Mouse (Mus musculus) thymus, adult 2 months (tissue): ENCODE results near the gene C1qtnf5. TPM values are rescaled to one million over a fixed set of nuclear protein-coding genes. Genes with fewer than 3 reads are reported as not detected.

Experiments used
- DNase-seq: peaks from one replicate; pipeline ENCODE4 v3.0.0; 2021
- H3K27ac ChIP-seq: fragments of 200-500 bp; 2 replicates; pipeline ENCODE4 v1.5.1; 2012; ENCODE audit warnings: low read length, control low read depth; ENCODE audit not compliant: control insufficient read depth, insufficient read depth
- H3K27me3 ChIP-seq: fragments of 200-500 bp; 2 replicates; pipeline ENCODE4 v1.6.1; 2012; ENCODE audit warnings: mild to moderate bottlenecking, low read length, moderate library complexity, mixed read lengths; ENCODE audit not compliant: control insufficient read depth, insufficient read depth
- H3K36me3 ChIP-seq: fragments of 200-500 bp; 2 replicates; pipeline ENCODE4 v1.6.1; 2012; ENCODE audit warnings: mild to moderate bottlenecking, low read length, moderate library complexity; ENCODE audit not compliant: control insufficient read depth, insufficient read depth
- H3K4me1 ChIP-seq: fragments of 200-500 bp; replicated peaks from 2 replicates; pipeline ENCODE4 v1.6.1; 2012; ENCODE audit warnings: low read length; ENCODE audit not compliant: control insufficient read depth, insufficient read depth
- H3K4me3 ChIP-seq: fragments of 200-500 bp; 2 replicates; pipeline ENCODE4 v1.5.1; 2012; ENCODE audit warnings: mild to moderate bottlenecking, low read length, control low read depth, moderate library complexity; ENCODE audit not compliant: control insufficient read depth, insufficient read depth
- CTCF ChIP-seq: fragments of 200-500 bp; IDR thresholded peaks from 2 replicates; pipeline ENCODE4 v1.5.1; 2012; ENCODE audit warnings: mild to moderate bottlenecking, control low read depth, low read length, moderate library complexity, borderline replicate concordance; ENCODE audit not compliant: control insufficient read depth, poor library complexity, insufficient read depth; ENCODE audit errors: extremely low read depth
- POLR2A ChIP-seq: fragments of 200-500 bp; IDR thresholded peaks from 2 replicates; pipeline ENCODE4 v1.6.1; 2012; ENCODE audit warnings: mild to moderate bottlenecking, low read length, control low read depth, moderate library complexity; ENCODE audit not compliant: control insufficient read depth, poor library complexity, insufficient read depth; ENCODE audit errors: extremely low read depth
- WGBS: fragments of 180-500 bp; shearing (Covaris S2); methylation state at CpG from one replicate; pipeline ENCODE4 v1.1.7; 2018; 5-methylcytosine and 5-hydroxymethylcytosine counted together
- polyA plus RNA-seq: library from polyadenylated mRNA; depleted of rRNA; stranded (reverse); fragments of >200 nt; gene quantifications from 2 replicates; pipeline ENCODE4 v1.2.3, GENCODE M21; 2012

Gene C1qtnf5
- polyA plus RNA-seq, 1 experiment, result 5.0 TPM

- TF ChIP-seq CTCF, result no peak
- no peak for TF ChIP-seq POLR2A
- no peak for DNase-seq
- peaks cover 36% of the 10 kb centered on the region for H3K4me1 ChIP-seq
- no peaks in the 10 kb centered on the region for H3K36me3 ChIP-seq
- H3K27ac ChIP-seq, result no peak overlapping the region
- H3K27me3 ChIP-seq, result peaks cover 13% of the 10 kb centered on the region; the same call in 1 of the 2 replicates
- WGBS, result 38% methylated on average over 18 of the region's 19 CpGs
- H3K4me3 ChIP-seq, result no peak overlapping the region; the same call in 1 of the 2 replicates
Measured at GRCm38 (mm10) chr9:44130581-44131275, 23.7 kb downstream of the C1qtnf5 start.

GRCm38 (mm10) chr9:44131276-44131590 lies 24.2 kb downstream of the C1qtnf5 start:
- Histone ChIP-seq H3K27me3 (peaks cover 13% of the 10 kb centered on the region; the same call in 1 of the 2 replicates), H3K4me3 (no peak overlapping the region), H3K27ac (no peak overlapping the region), H3K36me3 (no peaks in the 10 kb centered on the region), H3K4me1 (peaks cover 39% of the 10 kb centered on the region)
- 58% methylated on average over 7 of the region's 7 CpGs for WGBS
- TF ChIP-seq POLR2A (no peak), CTCF (no peak)
- no peak for DNase-seq

DNA sequence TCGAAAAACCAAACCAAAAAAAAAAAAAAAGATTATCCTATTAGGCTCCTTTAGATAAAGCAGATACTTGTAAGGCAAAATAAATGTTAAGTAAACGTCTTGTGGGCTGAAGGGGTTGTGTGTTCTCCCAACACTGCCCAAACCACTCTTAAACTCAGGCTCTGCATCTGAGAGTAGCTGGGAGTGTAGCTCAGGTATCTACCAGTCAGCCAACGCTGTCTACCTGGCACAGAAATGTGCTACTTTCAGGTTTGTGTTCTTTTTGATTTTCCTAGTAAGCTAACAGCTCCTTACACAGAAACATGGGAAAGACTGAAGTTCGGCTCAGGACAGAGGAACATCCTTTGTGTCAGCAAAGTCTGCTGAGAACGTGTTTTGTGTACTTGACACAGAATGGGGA lies 25.2 kb downstream of the C1qtnf5 start:
- Histone ChIP-seq H3K36me3 (no peaks in the 10 kb centered on the region), H3K27ac (no peak overlapping the region), H3K4me1 (peaks cover 39% of the 10 kb centered on the region), H3K4me3 (no peak overlapping the region), H3K27me3 (peaks cover 13% of the 10 kb centered on the region; the same call in 1 of the 2 replicates)
- no peak for DNase-seq
- TF ChIP-seq POLR2A, result no peak
- TF ChIP-seq CTCF, result no peak
- WGBS, result 88% methylated on average over 5 of the region's 5 CpGs

DNA sequence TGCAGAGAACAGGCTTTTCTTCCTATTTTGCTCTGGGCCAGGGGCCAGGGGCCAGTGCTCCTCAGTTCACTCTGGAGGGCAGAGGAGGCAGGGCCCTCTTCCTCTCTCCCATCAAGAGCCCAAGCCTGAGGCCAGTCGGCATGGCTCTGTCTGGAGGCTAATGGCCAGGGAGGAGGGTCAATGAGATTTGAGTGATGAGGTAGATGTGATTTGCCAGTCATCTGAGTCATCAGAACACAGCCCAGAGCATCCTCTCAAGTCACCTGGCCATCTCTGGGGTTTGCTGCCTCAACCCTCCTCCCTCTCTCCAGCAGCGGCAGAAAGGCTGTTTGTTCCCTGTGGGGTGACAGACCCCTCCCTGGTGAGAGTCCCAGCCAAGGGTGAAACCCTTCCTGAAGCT lies 26.2 kb downstream of the C1qtnf5 start:
- Histone ChIP-seq H3K27me3 (peaks cover 13% of the 10 kb centered on the region; the same call in 1 of the 2 replicates), H3K4me3 (no peak overlapping the region), H3K27ac (no peak overlapping the region), H3K4me1 (peaks cover 39% of the 10 kb centered on the region), H3K36me3 (no peaks in the 10 kb centered on the region)
- DNase-seq, result no peak
- TF ChIP-seq CTCF (no peak), POLR2A (no peak)
- WGBS, result 67% methylated on average over 2 of the region's 2 CpGs

DNA sequence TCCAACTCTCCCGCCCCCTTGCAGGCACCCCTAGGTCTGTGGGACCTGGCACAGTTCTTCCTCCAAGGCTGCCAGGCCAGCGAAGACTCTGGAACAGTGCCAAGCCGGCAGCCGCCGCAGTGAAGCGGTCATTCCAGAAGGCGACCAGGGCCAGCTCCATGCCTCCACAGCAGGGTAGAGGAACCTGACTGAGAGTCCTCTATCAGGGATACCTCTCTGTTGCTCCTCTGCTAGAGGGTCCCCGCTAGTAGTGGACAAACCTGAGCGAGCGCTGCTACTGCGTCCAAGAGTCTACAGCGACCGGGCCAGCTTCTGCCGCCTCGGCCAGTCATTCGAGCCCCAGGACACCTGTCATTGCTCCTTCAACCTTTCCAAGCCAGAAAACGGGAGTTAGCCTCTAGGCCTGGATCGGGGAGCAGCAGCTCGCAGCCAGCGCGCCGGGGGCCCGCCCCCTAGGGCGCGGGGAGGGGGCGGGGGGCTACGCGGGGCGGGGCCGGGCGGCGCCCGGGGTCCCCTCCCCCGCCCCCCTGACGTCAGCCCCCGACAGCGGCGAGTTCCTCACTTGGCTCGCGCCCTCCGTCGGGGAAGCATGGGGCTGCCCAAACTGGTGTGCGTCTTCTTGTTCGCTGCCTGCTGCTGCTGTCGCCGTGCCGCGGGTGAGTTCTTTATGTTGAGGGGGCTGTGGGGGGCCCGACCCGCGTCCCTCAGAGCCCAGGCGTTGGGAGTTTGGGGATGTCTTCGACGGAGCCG lies 27.2 kb downstream of the C1qtnf5 start, which contains the start of gene Mcam:
Mcam (plus strand) TSS at position 369 of the 750 bp plus-strand sequence.
- peaks cover 39% of the 10 kb centered on the region for H3K4me1 ChIP-seq
- peak within 1 kb of the TSS; percentile 43 for H3K4me3 ChIP-seq
- no peaks in the 10 kb centered on the region for H3K36me3 ChIP-seq
- H3K27me3 ChIP-seq, result peaks cover 13% of the 10 kb centered on the region; the same call in 1 of the 2 replicates
- DNase-seq, result peak; percentile 40
- TF ChIP-seq POLR2A (no peak), CTCF (no peak)
- under 1% methylated on average over 49 of the region's 55 CpGs for WGBS
- no peak within 1 kb of the TSS for H3K27ac ChIP-seq

DNA sequence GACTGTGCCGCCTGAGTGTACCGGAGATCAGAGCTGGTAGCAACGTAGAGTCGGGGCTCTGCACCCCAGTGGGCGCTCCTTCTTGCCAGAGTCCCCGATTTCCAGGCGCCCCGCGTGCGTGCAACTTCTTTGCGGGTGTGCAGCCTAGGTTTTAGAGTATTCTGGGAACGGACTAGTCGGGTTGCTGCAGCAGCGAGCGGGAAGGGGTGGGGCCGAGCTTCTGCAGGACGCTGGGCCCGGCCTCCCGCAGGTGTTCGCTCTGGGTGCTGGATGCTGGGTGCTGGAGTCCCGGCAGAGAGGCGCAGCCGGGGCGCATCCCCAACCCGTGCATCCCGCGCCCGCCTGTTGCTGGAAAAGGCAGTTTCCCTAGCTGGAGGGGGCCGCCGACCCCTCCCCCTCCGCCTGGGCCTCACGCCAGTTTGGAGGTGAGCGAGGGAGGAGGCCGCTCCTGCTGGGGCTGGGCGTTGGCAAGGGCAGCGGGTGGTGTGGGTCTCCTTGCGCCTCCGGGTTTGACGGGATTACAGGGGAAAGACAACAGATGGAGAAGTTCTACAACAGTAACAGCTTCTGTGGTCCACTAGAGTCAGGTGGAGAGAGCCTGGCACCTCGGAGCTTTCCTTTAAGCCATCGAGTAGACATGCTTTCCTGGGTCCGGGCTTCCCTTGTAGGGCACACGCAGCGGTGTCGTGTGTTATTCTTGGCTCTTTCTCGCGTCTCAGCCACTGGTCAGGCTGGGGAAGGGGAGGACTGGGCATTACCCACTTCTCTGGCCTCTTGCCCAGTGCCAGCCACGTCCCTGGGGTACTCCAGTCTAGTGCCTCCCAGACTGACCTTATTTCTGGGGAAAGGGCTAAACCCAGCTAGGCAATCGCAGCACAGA lies 28.0 kb downstream of the C1qtnf5 start:
- TF ChIP-seq CTCF, result no peak
- TF ChIP-seq POLR2A, result no peak
- peak; percentile 59 for DNase-seq
- peaks cover 32% of the 10 kb centered on the region for H3K4me1 ChIP-seq
- H3K27me3 ChIP-seq, result peaks cover 13% of the 10 kb centered on the region; the same call in 1 of the 2 replicates
- H3K36me3 ChIP-seq, result no peaks in the 10 kb centered on the region
- 4% methylated on average over 49 of the region's 49 CpGs for WGBS
- H3K4me3 ChIP-seq, result peak overlapping the region; percentile 43
- H3K27ac ChIP-seq, result no peak overlapping the region
